Mouse (Mus musculus) cerebellum, adult 2 months (tissue): Measurements from ENCODE around the gene Rpp25l.

Source experiments
- CTCF ChIP-seq: fragments of 200-500 bp; IDR thresholded peaks from 2 replicates; pipeline ENCODE4 v1.5.1; 2011; ENCODE audit warnings: low read depth, mild to moderate bottlenecking, control low read depth, low read length, moderate library complexity, borderline replicate concordance; ENCODE audit not compliant: insufficient read depth
- POLR2A ChIP-seq: fragments of 200-500 bp; IDR thresholded peaks from 2 replicates; pipeline ENCODE4 v1.6.1; 2011; ENCODE audit warnings: low read length, control low read depth, borderline replicate concordance; ENCODE audit not compliant: insufficient read depth

DNA sequence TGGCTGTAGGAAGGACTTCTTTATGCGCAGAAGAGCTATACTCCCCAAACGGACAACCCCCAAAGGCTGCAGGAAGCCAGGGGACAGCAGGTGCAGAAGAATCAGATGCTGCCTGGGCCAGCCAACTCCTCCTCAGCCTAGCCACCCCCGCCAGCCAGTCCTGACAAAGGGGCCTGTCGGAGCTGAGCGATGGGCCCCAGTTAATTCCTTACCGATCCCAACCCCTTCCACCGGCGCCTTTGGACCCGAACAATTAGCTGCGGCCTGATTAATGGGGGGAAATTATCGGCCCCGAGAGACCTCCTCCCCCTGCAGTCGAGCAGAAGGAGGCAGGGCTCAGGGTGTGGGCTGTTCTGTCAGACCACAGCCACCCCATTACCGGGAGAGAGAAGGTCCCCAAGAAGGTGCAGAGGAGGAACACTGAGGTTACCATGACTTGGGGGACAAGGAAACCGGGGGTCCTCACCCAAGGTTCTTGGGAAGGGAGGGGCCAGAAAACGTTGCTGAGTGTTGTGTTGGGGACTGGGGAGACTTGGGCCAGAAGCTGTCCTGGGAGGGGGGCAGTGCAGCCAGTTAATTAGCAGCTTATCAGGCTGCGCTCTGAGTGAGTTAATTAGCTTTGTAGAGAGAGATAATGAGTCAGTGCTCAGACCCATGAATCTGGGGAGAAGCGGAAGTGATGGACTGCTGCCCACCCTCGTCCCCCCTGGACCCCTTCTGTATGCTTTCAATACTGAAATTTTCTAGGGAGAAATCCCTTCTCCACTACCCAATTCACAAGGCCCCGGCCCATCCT is 13.7 kb upstream of the Rpp25l start:
- TF ChIP-seq CTCF: no peak
- TF ChIP-seq POLR2A: no peak
